Mouse (Mus musculus): ENCODE measurements at regions not wholly inside any gene's neighbourhood (a gene's known extent, or its start where the extent isn't known, plus 50 kb on each side); places are given as distances from the start of the nearest gene placed in this dataset.
"Not testable (repeated sequence)": the region's sequence is repeated elsewhere in the genome, so short reads cannot be mapped to it uniquely, and the experiment has no call there.

- DNase-seq (ENCODE audit: low spot score in 2 of 2), result no peak
- no peak overlapping the region for H3K4me3 ChIP-seq
- H3K27ac ChIP-seq, result no peak overlapping the region
- no peak for TF ChIP-seq CTCF (conservative IDR thresholded peaks at IDR 0.05)
Observed at GRCm38 (mm10) chr11:16611741-16612140, 103.5 kb upstream of the Sec61g start.

GRCm38 (mm10) chr11:16612524-16612923, 104.2 kb upstream of the Sec61g start:
- H3K4me3 ChIP-seq, result no peak overlapping the region
- H3K27ac ChIP-seq, result no peak overlapping the region
- DNase-seq (ENCODE audit: low spot score in 2 of 2), result no peak
- no peak for TF ChIP-seq CTCF (conservative IDR thresholded peaks at IDR 0.05)

GRCm38 (mm10) chr11:16619736-16620135, 111.5 kb upstream of the Sec61g start:
- no peak overlapping the region for H3K4me3 ChIP-seq
- no peak for TF ChIP-seq CTCF (conservative IDR thresholded peaks at IDR 0.05)
- H3K27ac ChIP-seq, result no peak overlapping the region
- no peak for DNase-seq (ENCODE audit: low spot score in 2 of 2)

GRCm38 (mm10) chr11:16623694-16624093, 115.4 kb upstream of the Sec61g start:
- no peak for DNase-seq (ENCODE audit: low spot score in 2 of 2)
- no peak overlapping the region for H3K27ac ChIP-seq
- no peak overlapping the region for H3K4me3 ChIP-seq
- no peak for TF ChIP-seq CTCF (conservative IDR thresholded peaks at IDR 0.05)

- DNase-seq (ENCODE audit: low spot score in 2 of 2), result no peak
- H3K4me3 ChIP-seq, result peak overlapping the region; percentile 15; the same call in 1 of the 2 replicates
- TF ChIP-seq CTCF (conservative IDR thresholded peaks at IDR 0.05), result no peak
- no peak overlapping the region for H3K27ac ChIP-seq
Observed at GRCm38 (mm10) chr11:16627294-16628085, 119.2 kb upstream of the Sec61g start.

GRCm38 (mm10) chr11:16629410-16630129, 121.3 kb upstream of the Sec61g start:
- H3K27ac ChIP-seq, result no peak overlapping the region
- no peak overlapping the region for H3K4me3 ChIP-seq
- DNase-seq (ENCODE audit: low spot score in 2 of 2), result no peak
- no peak for TF ChIP-seq CTCF (conservative IDR thresholded peaks at IDR 0.05)

GRCm38 (mm10) chr11:16635796-16636195, 116.2 kb upstream of the Egfr start:
- not testable (repeated sequence) for H3K4me3 ChIP-seq; DNase-seq (ENCODE audit: low spot score in 2 of 2); H3K27ac ChIP-seq

- DNase-seq (ENCODE audit: low spot score in 2 of 2), result no peak
- no peak for TF ChIP-seq CTCF (conservative IDR thresholded peaks at IDR 0.05)
- no peak overlapping the region for H3K4me3 ChIP-seq
- H3K27ac ChIP-seq, result no peak overlapping the region
Observed at GRCm38 (mm10) chr11:16637679-16638078, 114.3 kb upstream of the Egfr start.

GRCm38 (mm10) chr11:16638349-16638748, 113.7 kb upstream of the Egfr start:
- no peak for TF ChIP-seq CTCF (conservative IDR thresholded peaks at IDR 0.05)
- H3K27ac ChIP-seq, result no peak overlapping the region
- no peak overlapping the region for H3K4me3 ChIP-seq
- DNase-seq (ENCODE audit: low spot score in 2 of 2), result no peak

- no peak for TF ChIP-seq CTCF (conservative IDR thresholded peaks at IDR 0.05)
- Histone ChIP-seq H3K27ac (no peak overlapping the region), H3K4me3 (no peak overlapping the region)
- no peak for DNase-seq (ENCODE audit: low spot score in 2 of 2)
Observed at GRCm38 (mm10) chr11:16649599-16649998, 102.4 kb upstream of the Egfr start.

GRCm38 (mm10) chr11:16663806-16664205, 88.2 kb upstream of the Egfr start:
- TF ChIP-seq CTCF (conservative IDR thresholded peaks at IDR 0.05), result no peak
- no peak overlapping the region for H3K4me3 ChIP-seq

GRCm38 (mm10) chr11:16669453-16670251, 82.4 kb upstream of the Egfr start:
- Histone ChIP-seq H3K4me3 (no peak overlapping the region), H3K27ac (peak overlapping the region; percentile 64)
- no peak for TF ChIP-seq CTCF (conservative IDR thresholded peaks at IDR 0.05)
- peak in 1 of 2 experiments; percentile 39 for DNase-seq (ENCODE audit: low spot score in 2 of 2)

More at GRCm38 (mm10) chr11:16663806-16664205, 88.2 kb upstream of the Egfr start:
- no peak for DNase-seq (ENCODE audit: low spot score in 2 of 2)
- no peak overlapping the region for H3K27ac ChIP-seq

GRCm38 (mm10) chr11:16670282-16670681, 81.7 kb upstream of the Egfr start:
- H3K4me3 ChIP-seq, result no peak overlapping the region
- DNase-seq (ENCODE audit: low spot score in 2 of 2), result no peak
- H3K27ac ChIP-seq, result peak overlapping the region; percentile 64; the same call in 1 of the 2 replicates
- no peak for TF ChIP-seq CTCF (conservative IDR thresholded peaks at IDR 0.05)

GRCm38 (mm10) chr11:16675951-16676350, 76.1 kb upstream of the Egfr start:
- not testable (repeated sequence) for DNase-seq (ENCODE audit: low spot score in 2 of 2); H3K4me3 ChIP-seq; H3K27ac ChIP-seq

Data from layer of hippocampus, adult 2 months (tissue).